Mouse (Mus musculus) liver, embryonic 11.5 days (tissue): ENCODE measurements around the gene Ptpre. TPM values are rescaled to one million over a fixed set of nuclear protein-coding genes. Genes with fewer than 3 reads are reported as not detected.

Experiments
- ATAC-seq: fragments of 200-750 bp; cut with Nextera tagmentation; replicated peaks from 2 replicates; pipeline ENCODE4 v1.8.0; 2017; ENCODE audit warnings: moderate number of reproducible peaks, mild to moderate bottlenecking, moderate TSS enrichment, moderate library complexity; ENCODE audit not compliant: low FRiP score
- DNase-seq: peaks from one replicate; pipeline ENCODE4 v3.0.0-alpha.2; 2017; ENCODE audit warnings: low spot score
- H3K27ac ChIP-seq: fragments of 300-500 bp; sonication (generic); 2 replicates; pipeline ENCODE4 v1.5.1; 2014; ENCODE audit warnings: mild to moderate bottlenecking, low read depth, low read length, control low read depth
- H3K27me3 ChIP-seq: fragments of 300-500 bp; sonication (generic); replicated peaks from 2 replicates; pipeline ENCODE4 v1.6.1; 2014; ENCODE audit warnings: low read length, mixed read lengths; ENCODE audit not compliant: control insufficient read depth, insufficient read depth
- H3K36me3 ChIP-seq: fragments of 300-500 bp; sonication (generic); 2 replicates; pipeline ENCODE4 v1.6.1; 2014; ENCODE audit warnings: mild to moderate bottlenecking, low read length, moderate library complexity, mixed read lengths; ENCODE audit not compliant: control insufficient read depth, insufficient read depth
- H3K4me1 ChIP-seq: fragments of 300-500 bp; sonication (generic); replicated peaks from 2 replicates; pipeline ENCODE4 v1.6.1; 2014; ENCODE audit warnings: low read length, mixed read lengths; ENCODE audit not compliant: control insufficient read depth, insufficient read depth
- H3K4me2 ChIP-seq: fragments of 300-500 bp; sonication (generic); 2 replicates; pipeline ENCODE4 v1.6.1; 2014; ENCODE audit warnings: mild to moderate bottlenecking, control low read depth, moderate library complexity
- H3K4me3 ChIP-seq: fragments of 300-500 bp; sonication (generic); 2 replicates; pipeline ENCODE4 v1.5.1; 2014; ENCODE audit warnings: low read depth, low read length, control low read depth
- H3K9ac ChIP-seq: fragments of 300-500 bp; sonication (generic); 2 replicates; pipeline ENCODE4 v1.6.1; 2014; ENCODE audit warnings: low read depth, low read length, control low read depth
- H3K9me3 ChIP-seq: fragments of 300-500 bp; sonication (generic); 2 replicates; pipeline ENCODE4 v1.6.1; 2016; ENCODE audit warnings: low read length, inconsistent platforms, mixed read lengths; ENCODE audit not compliant: control insufficient read depth
- WGBS: fragments of 180-500 bp; shearing (Covaris S2); extraction: QIAGEN DNeasy Blood & Tissue Kit; methylation state at CpG from one replicate; pipeline ENCODE4 v1.1.7; 2014; 5-methylcytosine and 5-hydroxymethylcytosine counted together
- polyA plus RNA-seq: library from polyadenylated mRNA; unstranded; fragments of >200 nt; fragmentation: Nextera tagmentation; extraction: Ambion mirVana; gene quantifications from 2 replicates; pipeline ENCODE4 v1.2.1, GENCODE M21; 2014

The Ptpre gene
- polyA plus RNA-seq, 1 experiment from 2014 or later, result 5.4 TPM

DNA sequence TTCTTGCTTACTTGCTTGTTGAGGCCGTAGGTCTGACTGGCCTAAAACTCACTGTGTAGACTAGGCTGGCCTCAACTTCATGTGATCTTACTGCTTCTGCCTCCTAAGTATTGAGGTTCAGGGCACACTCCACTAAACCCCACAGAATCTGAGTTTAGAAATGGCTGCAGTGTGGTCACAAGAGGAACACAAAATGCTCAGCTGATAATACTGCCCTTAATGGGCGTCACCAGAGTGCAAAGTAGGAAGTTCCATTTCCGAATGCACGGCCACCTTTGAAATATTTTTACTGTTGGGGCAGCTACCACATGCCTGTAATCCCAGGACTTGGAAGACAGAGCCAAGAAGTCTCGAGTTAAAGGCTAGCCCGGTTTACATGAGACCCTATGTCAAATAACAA lies 65.0 kb downstream of the Ptpre start:
- Histone ChIP-seq H3K27me3 (no peaks in the 10 kb centered on the region), H3K36me3 (no peaks in the 10 kb centered on the region), H3K27ac (0 out of 2 replicates have a peak overlapping the region, but pooled peaks have one; percentile 23), H3K9ac (no peak overlapping the region), H3K4me2 (no peak overlapping the region), H3K4me1 (peaks cover 50% of the 10 kb centered on the region), H3K9me3 (no peaks in the 10 kb centered on the region), H3K4me3 (no peak overlapping the region)
- 64% methylated on average over 6 of the region's 6 CpGs for WGBS
- ATAC-seq (no peak), DNase-seq (no peak)

DNA sequence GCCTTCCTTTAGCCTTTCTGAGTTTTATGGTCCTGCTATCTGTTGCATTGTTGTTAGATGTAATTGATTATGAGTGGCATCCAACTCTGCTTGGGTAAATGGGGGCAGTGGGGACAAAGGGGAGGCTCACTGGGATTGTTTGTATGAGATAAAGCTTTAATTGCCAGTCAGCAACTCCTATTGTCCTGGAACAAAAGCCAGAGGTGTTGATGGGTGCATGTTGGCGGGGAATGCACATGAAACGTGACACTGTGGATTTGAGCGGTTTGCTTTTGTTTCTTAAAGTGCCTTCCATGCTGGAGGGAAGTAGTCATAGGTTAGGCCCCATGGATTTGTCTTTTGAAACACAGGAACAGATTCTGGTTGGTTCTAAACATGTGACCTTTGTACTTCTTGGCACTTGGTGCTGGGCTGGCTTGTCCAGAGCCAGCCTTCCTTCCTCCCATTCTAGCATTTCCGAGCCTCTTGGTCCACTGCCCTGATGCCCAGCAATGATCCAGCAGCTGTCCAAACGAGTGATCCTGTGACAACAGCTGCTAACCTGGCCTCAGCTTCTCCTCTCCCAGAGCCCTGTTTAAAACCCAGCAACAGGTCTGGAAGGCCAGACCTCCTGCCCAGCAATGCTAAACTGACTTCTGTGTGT lies 65.7 kb downstream of the Ptpre start:
- H3K27ac ChIP-seq, result no peak overlapping the region
- DNase-seq (no peak), ATAC-seq (no peak)
- WGBS, result 66% methylated on average over 5 of the region's 5 CpGs
- no peak overlapping the region for H3K4me2 ChIP-seq
- peaks cover 45% of the 10 kb centered on the region for H3K4me1 ChIP-seq
- no peaks in the 10 kb centered on the region for H3K9me3 ChIP-seq
- no peak overlapping the region for H3K4me3 ChIP-seq
- no peak overlapping the region for H3K9ac ChIP-seq
- no peaks in the 10 kb centered on the region for H3K36me3 ChIP-seq
- H3K27me3 ChIP-seq, result no peaks in the 10 kb centered on the region

DNA sequence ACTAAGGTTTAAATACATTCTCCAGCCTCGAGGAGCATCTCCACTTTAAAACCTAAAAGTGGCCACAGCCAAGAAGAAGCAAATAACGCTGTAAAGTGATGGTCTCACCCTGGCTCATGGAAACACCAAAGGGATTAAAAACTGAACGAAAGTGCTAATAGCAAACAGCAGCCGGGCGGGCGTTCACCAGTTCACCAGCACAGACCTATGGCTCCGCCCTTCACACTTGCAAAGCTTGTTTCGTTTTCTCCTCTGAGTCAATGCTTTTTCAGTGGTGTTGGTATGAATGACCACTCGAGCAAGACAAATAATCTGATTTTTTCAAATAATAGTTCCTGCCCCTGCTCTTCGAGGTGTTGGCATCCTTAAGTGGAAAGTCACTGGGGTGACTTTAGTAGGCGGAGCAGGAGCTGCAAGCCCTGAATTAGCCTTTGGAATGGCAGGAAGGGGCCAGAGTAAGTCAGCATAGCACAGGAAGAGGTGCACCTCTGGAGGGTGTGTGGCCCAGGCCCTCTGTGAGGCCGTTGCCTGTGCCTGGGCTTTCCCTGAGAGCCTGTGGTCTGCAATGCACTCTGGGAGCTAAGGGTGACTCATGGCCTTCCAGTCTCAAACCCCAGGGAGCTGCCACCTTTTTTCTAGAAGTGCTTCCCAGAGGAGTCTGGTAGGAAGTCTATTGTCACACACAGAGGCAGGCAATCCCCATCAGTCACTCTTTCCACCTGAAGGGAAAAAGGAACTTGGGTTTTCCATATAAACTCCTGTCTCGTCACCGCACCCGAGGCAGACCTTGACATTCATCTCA lies 67.9 kb downstream of the Ptpre start:
- Histone ChIP-seq H3K4me1 (peaks cover 44% of the 10 kb centered on the region), H3K27ac (peak overlapping the region; percentile 6; the same call in 1 of the 2 replicates), H3K9me3 (no peaks in the 10 kb centered on the region), H3K9ac (no peak overlapping the region), H3K4me2 (peak overlapping the region; percentile 21; the same call in 1 of the 2 replicates), H3K4me3 (no peak overlapping the region), H3K27me3 (no peaks in the 10 kb centered on the region), H3K36me3 (no peaks in the 10 kb centered on the region)
- no peak for DNase-seq
- WGBS, result 49% methylated on average over 15 of the region's 15 CpGs
- peak; percentile 47 for ATAC-seq

DNA sequence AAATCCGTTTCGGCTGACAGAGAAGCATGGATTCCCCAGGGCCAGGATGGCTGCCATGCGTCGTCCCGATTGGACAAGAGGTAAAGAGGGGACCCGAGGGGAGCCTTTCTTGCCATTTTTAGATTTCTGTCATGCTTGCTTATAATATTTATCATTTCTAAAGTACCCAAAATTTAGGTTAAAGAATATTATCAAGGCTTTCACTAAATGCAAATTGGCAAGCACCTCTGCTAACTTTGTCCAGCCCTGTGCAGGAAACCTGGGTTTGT lies 68.5 kb downstream of the Ptpre start:
- ATAC-seq (no peak), DNase-seq (no peak)
- Histone ChIP-seq H3K4me2 (no peak overlapping the region), H3K27ac (no peak overlapping the region), H3K9ac (no peak overlapping the region), H3K9me3 (no peaks in the 10 kb centered on the region), H3K27me3 (no peaks in the 10 kb centered on the region), H3K4me3 (no peak overlapping the region), H3K36me3 (no peaks in the 10 kb centered on the region), H3K4me1 (peaks cover 47% of the 10 kb centered on the region)
- 89% methylated on average over 6 of the region's 6 CpGs for WGBS

DNA sequence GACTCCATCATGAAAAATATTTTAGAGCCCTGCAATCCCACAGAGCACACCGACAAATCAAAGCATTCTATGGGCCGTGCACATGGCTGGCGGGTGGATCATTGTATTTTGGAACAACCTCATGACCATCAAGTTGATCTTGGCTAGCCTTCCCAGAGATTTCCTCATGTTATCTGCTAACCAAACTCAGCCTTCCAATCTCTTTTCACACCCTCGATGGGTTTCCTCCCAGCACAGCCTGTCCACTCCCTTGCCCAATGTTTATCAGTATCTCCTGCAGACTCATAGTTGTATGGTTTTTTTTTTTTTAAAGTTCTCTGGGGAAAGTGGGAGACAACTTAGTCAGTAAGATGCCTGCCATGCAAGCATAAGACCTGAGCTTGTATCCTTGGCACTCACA lies 70.9 kb downstream of the Ptpre start:
- no peak overlapping the region for H3K27ac ChIP-seq
- no peak overlapping the region for H3K4me3 ChIP-seq
- no peaks in the 10 kb centered on the region for H3K9me3 ChIP-seq
- WGBS, result 54% methylated on average over 4 of the region's 4 CpGs
- ATAC-seq (no peak), DNase-seq (no peak)
- H3K4me2 ChIP-seq, result no peak overlapping the region
- H3K4me1 ChIP-seq, result peaks cover 28% of the 10 kb centered on the region
- no peak overlapping the region for H3K9ac ChIP-seq
- no peaks in the 10 kb centered on the region for H3K27me3 ChIP-seq
- H3K36me3 ChIP-seq, result no peaks in the 10 kb centered on the region

DNA sequence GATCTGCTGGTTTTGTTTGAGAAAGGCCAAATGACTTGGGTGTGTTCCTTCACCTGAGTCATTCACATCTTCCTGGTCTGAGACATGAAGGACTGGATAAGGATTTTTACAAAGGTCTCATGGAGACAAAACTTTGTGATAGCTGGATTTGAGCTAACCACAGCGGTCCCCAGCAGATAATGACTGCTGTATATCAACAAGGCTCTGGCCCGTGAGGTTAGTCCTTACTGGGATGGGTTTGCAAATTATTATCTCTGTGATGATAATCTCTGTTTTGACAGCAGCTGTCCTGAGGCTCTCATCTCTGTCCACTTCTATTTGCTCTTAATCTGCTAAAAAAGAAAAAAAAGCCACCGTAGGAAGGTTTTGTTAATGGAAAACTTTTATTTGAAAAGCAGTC lies 71.7 kb downstream of the Ptpre start:
- no peak overlapping the region for H3K4me2 ChIP-seq
- no peaks in the 10 kb centered on the region for H3K27me3 ChIP-seq
- ATAC-seq, result no peak
- H3K4me1 ChIP-seq, result peaks cover 27% of the 10 kb centered on the region
- no peaks in the 10 kb centered on the region for H3K9me3 ChIP-seq
- no peak overlapping the region for H3K9ac ChIP-seq
- DNase-seq, result no peak
- no peaks in the 10 kb centered on the region for H3K36me3 ChIP-seq
- H3K4me3 ChIP-seq, result no peak overlapping the region
- no peak overlapping the region for H3K27ac ChIP-seq
- WGBS, result 27% methylated on average over 3 of the region's 3 CpGs

DNA sequence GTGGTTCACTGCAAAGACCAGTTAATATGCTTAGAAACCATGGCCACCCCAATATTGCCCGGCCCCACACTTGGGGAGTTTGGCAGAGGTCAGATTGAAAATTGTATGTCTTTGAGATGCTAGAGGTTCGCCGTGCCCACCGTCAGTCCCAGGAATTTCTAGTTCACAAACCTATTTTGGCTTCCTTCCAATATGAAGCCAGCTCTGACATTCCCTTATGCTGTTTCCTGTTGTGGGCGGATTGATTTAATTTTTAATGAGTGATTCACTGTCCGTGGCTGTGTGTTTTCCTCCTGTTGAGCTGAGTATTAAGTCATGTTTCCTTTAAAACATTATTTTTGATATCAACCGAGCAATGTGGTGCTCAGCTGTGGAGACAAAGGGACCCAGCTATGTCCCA lies 72.4 kb downstream of the Ptpre start:
- H3K27ac ChIP-seq, result no peak overlapping the region
- H3K9ac ChIP-seq, result no peak overlapping the region
- H3K4me1 ChIP-seq, result peaks cover 27% of the 10 kb centered on the region
- WGBS, result 64% methylated on average over 7 of the region's 7 CpGs
- H3K27me3 ChIP-seq, result no peaks in the 10 kb centered on the region
- H3K9me3 ChIP-seq, result no peaks in the 10 kb centered on the region
- H3K36me3 ChIP-seq, result no peaks in the 10 kb centered on the region
- H3K4me2 ChIP-seq, result no peak overlapping the region
- DNase-seq, result no peak
- H3K4me3 ChIP-seq, result no peak overlapping the region
- ATAC-seq, result no peak

DNA sequence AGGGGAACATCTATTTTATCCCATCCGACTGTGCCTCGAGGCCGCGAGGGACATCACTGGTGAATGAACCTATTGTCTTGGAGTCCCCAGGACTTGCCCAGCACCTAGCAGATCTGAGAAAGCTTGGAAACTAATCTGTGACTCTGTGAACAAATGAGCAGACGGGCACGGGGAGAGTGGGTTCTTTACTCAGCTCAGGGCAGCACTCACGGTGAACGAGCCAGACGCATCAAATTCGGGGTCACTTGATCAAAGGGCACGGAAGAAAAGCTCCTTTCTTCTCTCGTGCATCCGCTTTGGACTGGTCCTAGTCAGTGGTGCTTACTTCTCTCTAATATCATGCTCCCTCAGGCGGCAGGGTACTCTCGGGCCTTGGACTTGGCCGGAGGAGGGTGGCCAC lies 75.0 kb downstream of the Ptpre start:
- Histone ChIP-seq H3K9ac (no peak overlapping the region), H3K4me1 (peaks cover 27% of the 10 kb centered on the region), H3K36me3 (no peaks in the 10 kb centered on the region), H3K4me2 (no peak overlapping the region), H3K9me3 (no peaks in the 10 kb centered on the region), H3K4me3 (no peak overlapping the region), H3K27ac (no peak overlapping the region), H3K27me3 (no peaks in the 10 kb centered on the region)
- no peak for DNase-seq
- ATAC-seq, result no peak
- WGBS, result 90% methylated on average over 16 of the region's 16 CpGs

DNA sequence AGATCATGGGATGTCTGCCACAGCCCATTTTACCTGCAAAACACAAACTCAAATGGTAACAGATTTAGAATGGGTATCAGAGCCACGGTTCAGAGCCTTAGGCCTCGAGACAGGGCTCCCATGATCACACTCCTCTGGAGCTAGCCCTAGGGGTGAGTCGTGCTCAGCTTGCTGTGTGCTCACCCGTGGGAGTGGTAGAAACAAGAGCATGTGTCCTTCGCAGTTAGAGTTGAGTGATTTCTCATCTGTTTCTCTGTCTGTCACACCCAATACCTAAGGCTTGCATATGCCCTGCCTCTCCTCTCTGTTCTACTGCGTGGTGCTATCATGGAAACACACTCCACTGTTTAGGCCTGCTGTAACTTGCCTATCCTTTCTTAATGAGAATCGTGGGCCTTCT lies 75.5 kb downstream of the Ptpre start:
- 75% methylated on average over 7 of the region's 7 CpGs for WGBS
- H3K36me3 ChIP-seq, result no peaks in the 10 kb centered on the region
- H3K4me1 ChIP-seq, result peaks cover 26% of the 10 kb centered on the region
- no peaks in the 10 kb centered on the region for H3K27me3 ChIP-seq
- H3K4me2 ChIP-seq, result no peak overlapping the region
- DNase-seq, result no peak
- H3K9me3 ChIP-seq, result no peaks in the 10 kb centered on the region
- ATAC-seq, result no peak
- H3K9ac ChIP-seq, result no peak overlapping the region
- no peak overlapping the region for H3K4me3 ChIP-seq
- H3K27ac ChIP-seq, result no peak overlapping the region
